Mouse (Mus musculus): ENCODE data around the gene Wscd2. TPM values are rescaled to one million over a fixed set of nuclear protein-coding genes. Genes with fewer than 3 reads are reported as not detected.

The Wscd2 gene
- polyA plus RNA-seq, 1 experiment from 2014 or later = 3.9 TPM

- no peaks in the 10 kb centered on the region for H3K9me3 ChIP-seq
- no peak overlapping the region for H3K27ac ChIP-seq
- no peak for DNase-seq (ENCODE audit: extremely low spot score, low spot score)
- 87% methylated on average over 12 of the region's 12 CpGs for WGBS
- no peaks in the 10 kb centered on the region; the same call in 1 of the 2 replicates for H3K27me3 ChIP-seq (ENCODE audit: poor library complexity, severe bottlenecking)
- peaks cover 12% of the 10 kb centered on the region for H3K4me1 ChIP-seq
- no peaks in the 10 kb centered on the region for H3K36me3 ChIP-seq (replicated peaks)
- H3K4me3 ChIP-seq = no peak overlapping the region
Observed at GRCm38 (mm10) chr5:113611771-113612233, 121.7 kb downstream of the Wscd2 start.

GRCm38 (mm10) chr5:113618716-113619115 lies 128.6 kb downstream of the Wscd2 start:
- peaks cover 17% of the 10 kb centered on the region for H3K4me1 ChIP-seq
- H3K27me3 ChIP-seq (ENCODE audit: poor library complexity, severe bottlenecking) = no peaks in the 10 kb centered on the region
- 93% methylated on average over 4 of the region's 4 CpGs for WGBS
- H3K4me3 ChIP-seq = no peak overlapping the region
- no peaks in the 10 kb centered on the region for H3K36me3 ChIP-seq (replicated peaks)
- no peak overlapping the region for H3K27ac ChIP-seq
- H3K9me3 ChIP-seq = no peaks in the 10 kb centered on the region
- no peak for DNase-seq (ENCODE audit: extremely low spot score, low spot score)

GRCm38 (mm10) chr5:113619151-113619550 lies 129.0 kb downstream of the Wscd2 start:
- WGBS = 65% methylated on average over 1 of the region's 1 CpGs
- DNase-seq (ENCODE audit: extremely low spot score, low spot score) = no peak
- Histone ChIP-seq H3K4me3 (no peak overlapping the region), H3K36me3 (replicated peaks) (no peaks in the 10 kb centered on the region), H3K4me1 (peaks cover 19% of the 10 kb centered on the region), H3K9me3 (no peaks in the 10 kb centered on the region), H3K27ac (no peak overlapping the region), H3K27me3 (ENCODE audit: poor library complexity, severe bottlenecking) (no peaks in the 10 kb centered on the region)

- Histone ChIP-seq H3K27me3 (ENCODE audit: poor library complexity, severe bottlenecking) (no peaks in the 10 kb centered on the region), H3K9me3 (no peaks in the 10 kb centered on the region), H3K36me3 (replicated peaks) (no peaks in the 10 kb centered on the region), H3K4me3 (no peak overlapping the region), H3K27ac (no peak overlapping the region), H3K4me1 (peaks cover 19% of the 10 kb centered on the region)
- DNase-seq (ENCODE audit: extremely low spot score, low spot score) = no peak
- WGBS = 79% methylated on average over 16 of the region's 16 CpGs
Observed at GRCm38 (mm10) chr5:113620130-113620716, 130.1 kb downstream of the Wscd2 start.

GRCm38 (mm10) chr5:113620999-113621398 lies 130.9 kb downstream of the Wscd2 start:
- Histone ChIP-seq H3K27me3 (ENCODE audit: poor library complexity, severe bottlenecking) (no peaks in the 10 kb centered on the region), H3K27ac (no peak overlapping the region), H3K36me3 (replicated peaks) (no peaks in the 10 kb centered on the region), H3K4me1 (peaks cover 19% of the 10 kb centered on the region), H3K9me3 (no peaks in the 10 kb centered on the region), H3K4me3 (no peak overlapping the region)
- WGBS = 76% methylated on average over 7 of the region's 7 CpGs
- no peak for DNase-seq (ENCODE audit: extremely low spot score, low spot score)

GRCm38 (mm10) chr5:113623052-113623451 lies 132.9 kb downstream of the Wscd2 start:
- no peak for DNase-seq (ENCODE audit: extremely low spot score, low spot score)

GRCm38 (mm10) chr5:113625068-113625467 lies 134.9 kb downstream of the Wscd2 start:
- no peaks in the 10 kb centered on the region for H3K9me3 ChIP-seq
- no peaks in the 10 kb centered on the region for H3K36me3 ChIP-seq (replicated peaks)
- no peaks in the 10 kb centered on the region for H3K27me3 ChIP-seq (ENCODE audit: poor library complexity, severe bottlenecking)
- DNase-seq (ENCODE audit: extremely low spot score, low spot score) = no peak
- 93% methylated on average over 4 of the region's 4 CpGs for WGBS
- no peak overlapping the region for H3K27ac ChIP-seq
- no peak overlapping the region for H3K4me3 ChIP-seq
- peaks cover 38% of the 10 kb centered on the region for H3K4me1 ChIP-seq

More at GRCm38 (mm10) chr5:113623052-113623451, 132.9 kb downstream of the Wscd2 start:
- Histone ChIP-seq H3K4me1 (peaks cover 32% of the 10 kb centered on the region), H3K4me3 (no peak overlapping the region), H3K27ac (peak overlapping the region; percentile 67), H3K36me3 (replicated peaks) (no peaks in the 10 kb centered on the region), H3K27me3 (ENCODE audit: poor library complexity, severe bottlenecking) (no peaks in the 10 kb centered on the region), H3K9me3 (no peaks in the 10 kb centered on the region)
- WGBS = 13% methylated on average over 2 of the region's 2 CpGs

GRCm38 (mm10) chr5:113626352-113626751 lies 136.2 kb downstream of the Wscd2 start:
- 89% methylated on average over 8 of the region's 8 CpGs for WGBS
- Histone ChIP-seq H3K9me3 (no peaks in the 10 kb centered on the region), H3K36me3 (replicated peaks) (no peaks in the 10 kb centered on the region), H3K4me1 (peaks cover 46% of the 10 kb centered on the region), H3K27ac (no peak overlapping the region), H3K27me3 (ENCODE audit: poor library complexity, severe bottlenecking) (no peaks in the 10 kb centered on the region), H3K4me3 (no peak overlapping the region)
- DNase-seq (ENCODE audit: extremely low spot score, low spot score) = no peak

- Histone ChIP-seq H3K36me3 (replicated peaks) (no peaks in the 10 kb centered on the region), H3K4me1 (peaks cover 46% of the 10 kb centered on the region), H3K4me3 (no peak overlapping the region), H3K27me3 (ENCODE audit: poor library complexity, severe bottlenecking) (no peaks in the 10 kb centered on the region), H3K27ac (0 out of 2 replicates have a peak overlapping the region, but pooled peaks have one; percentile 40), H3K9me3 (no peaks in the 10 kb centered on the region)
- DNase-seq (ENCODE audit: extremely low spot score, low spot score) = no peak
- WGBS = 88% methylated on average over 5 of the region's 5 CpGs
Observed at GRCm38 (mm10) chr5:113626991-113627390, 136.9 kb downstream of the Wscd2 start.

- Histone ChIP-seq H3K36me3 (replicated peaks) (no peaks in the 10 kb centered on the region), H3K4me3 (no peak overlapping the region), H3K27me3 (ENCODE audit: poor library complexity, severe bottlenecking) (no peaks in the 10 kb centered on the region), H3K4me1 (peaks cover 47% of the 10 kb centered on the region), H3K9me3 (no peaks in the 10 kb centered on the region), H3K27ac (peak overlapping the region; percentile 12; the same call in 1 of the 2 replicates)
- no peak for DNase-seq (ENCODE audit: extremely low spot score, low spot score)
- 73% methylated on average over 11 of the region's 11 CpGs for WGBS
Observed at GRCm38 (mm10) chr5:113627820-113628437, 137.8 kb downstream of the Wscd2 start.

GRCm38 (mm10) chr5:113629248-113629647 lies 139.1 kb downstream of the Wscd2 start:
- Histone ChIP-seq H3K4me1 (peaks cover 44% of the 10 kb centered on the region), H3K36me3 (replicated peaks) (no peaks in the 10 kb centered on the region), H3K27me3 (ENCODE audit: poor library complexity, severe bottlenecking) (no peaks in the 10 kb centered on the region), H3K27ac (no peak overlapping the region), H3K9me3 (no peaks in the 10 kb centered on the region), H3K4me3 (no peak overlapping the region)
- no peak for DNase-seq (ENCODE audit: extremely low spot score, low spot score)
- WGBS = 87% methylated on average over 3 of the region's 3 CpGs

- peak overlapping the region; percentile 2; the same call in 1 of the 2 replicates for H3K27ac ChIP-seq
- DNase-seq (ENCODE audit: extremely low spot score, low spot score) = no peak
- H3K36me3 ChIP-seq (replicated peaks) = no peaks in the 10 kb centered on the region
- H3K9me3 ChIP-seq = no peaks in the 10 kb centered on the region
- H3K4me1 ChIP-seq = peaks cover 47% of the 10 kb centered on the region
- 78% methylated on average over 10 of the region's 10 CpGs for WGBS
- no peak overlapping the region for H3K4me3 ChIP-seq
- no peaks in the 10 kb centered on the region for H3K27me3 ChIP-seq (ENCODE audit: poor library complexity, severe bottlenecking)
Observed at GRCm38 (mm10) chr5:113630116-113630515, 140.0 kb downstream of the Wscd2 start.

- H3K27ac ChIP-seq = no peak overlapping the region
- H3K36me3 ChIP-seq (replicated peaks) = no peaks in the 10 kb centered on the region
- H3K4me3 ChIP-seq = no peak overlapping the region
- WGBS = 76% methylated on average over 9 of the region's 9 CpGs
- peaks cover 36% of the 10 kb centered on the region for H3K4me1 ChIP-seq
- no peaks in the 10 kb centered on the region for H3K27me3 ChIP-seq (ENCODE audit: poor library complexity, severe bottlenecking)
- no peaks in the 10 kb centered on the region for H3K9me3 ChIP-seq
- no peak for DNase-seq (ENCODE audit: extremely low spot score, low spot score)
Observed at GRCm38 (mm10) chr5:113633037-113633714, 143.0 kb downstream of the Wscd2 start.

Measured in forebrain, embryonic 10.5 days (tissue).